22 mouse cellular contexts compared by ENCODE assay signal in the genomic region with DNA sequence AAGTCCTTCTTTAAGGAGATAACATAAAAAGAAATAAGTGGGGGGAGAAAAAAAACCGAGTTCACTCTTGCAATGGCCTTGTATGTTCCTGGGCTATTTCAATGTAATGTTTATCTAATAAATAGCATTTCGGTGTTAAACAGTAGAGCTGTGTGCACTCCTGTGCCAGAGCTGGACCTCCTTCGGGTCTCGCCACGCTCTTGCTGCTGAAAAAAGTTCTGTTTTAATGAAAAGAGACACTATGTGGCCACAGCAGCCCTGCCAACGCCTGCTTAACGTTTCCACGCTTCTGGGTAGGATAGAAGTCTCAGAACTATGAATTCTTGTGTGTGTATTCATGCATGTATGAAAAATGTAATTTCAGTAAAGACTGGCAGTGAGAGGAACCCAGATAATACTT. TPM values are rescaled to one million over a fixed set of nuclear protein-coding genes. Genes with fewer than 3 reads are reported as not detected.
DNase-seq lines count a peak whose midpoint lies in the region; ATAC-seq and TF ChIP-seq lines count a peak whose summit lies in the region.
"Had no signal": no experiment of that assay in that cellular context is flagged by ENCODE, and none has a peak within 500 bp of the region (broad histone marks: within the 10 kb centered on the region; RNA-seq: fewer than 3 reads in every experiment).

No protein-coding gene starts in this region.

- H3K4me1 ChIP-seq in embryonic facial prominence, embryonic 13.5 days = peaks cover 29% of the 10 kb centered on the region
- peaks cover 8% of the 10 kb centered on the region for H3K4me1 ChIP-seq in embryonic facial prominence, embryonic 10.5 days
- peaks cover 13% of the 10 kb centered on the region; the same call in 1 of the 2 replicates for H3K4me1 ChIP-seq in limb, embryonic 14.5 days (ENCODE audit: control insufficient read depth, insufficient read depth, low read length)
- H3K4me1 ChIP-seq: forebrain, embryonic 12.5 days had no signal

- DNase-seq in embryonic facial prominence, embryonic 10.5 days (ENCODE audit: low spot score) = no peak
- peak; percentile 34 for DNase-seq in testis, postnatal 10 days (ENCODE audit: low spot score)
- no peak for DNase-seq in testis, postnatal 14 days (ENCODE audit: low spot score)
- no peak for DNase-seq in limb, embryonic 14.5 days (ENCODE audit: low spot score)
- no peak for DNase-seq in frontal cortex, postnatal 14 days (ENCODE audit: low spot score in 2 of 2)
- DNase-seq in Muller cell, postnatal 12 days (ENCODE audit: inconsistent ontology term) = no peak
- DNase-seq: adrenal gland, postnatal 10 days; adrenal gland, postnatal 36 days; cerebellum, adult 2 months; cerebellum, adult 9-11 months; cerebellum, postnatal 25 days; gastrocnemius, postnatal 10 days; gastrocnemius, postnatal 36 days had no signal

- no peaks in the 10 kb centered on the region for H3K9me3 ChIP-seq in embryonic facial prominence, embryonic 13.5 days
- no peaks in the 10 kb centered on the region for H3K9me3 ChIP-seq in embryonic facial prominence, embryonic 10.5 days
- H3K9me3 ChIP-seq in limb, embryonic 14.5 days (ENCODE audit: control insufficient read depth, low read length) = no peaks in the 10 kb centered on the region
- H3K9me3 ChIP-seq: forebrain, embryonic 12.5 days; forebrain, embryonic 15.5 days; hindbrain, embryonic 10.5 days; hindbrain, embryonic 13.5 days had no signal

- no peak for ATAC-seq in embryonic facial prominence, embryonic 13.5 days (ENCODE audit: insufficient number of reproducible peaks, insufficient read depth, low FRiP score, low TSS enrichment, low read depth)
- peak; percentile 12; the same call in 1 of the 2 replicates for ATAC-seq in limb, embryonic 14.5 days (ENCODE audit: low FRiP score, low read depth)
- ATAC-seq: forebrain, embryonic 15.5 days; hindbrain, embryonic 16.5 days; Patski had no signal

- H3K9ac ChIP-seq in embryonic facial prominence, embryonic 13.5 days = no peak overlapping the region
- no peak overlapping the region for H3K9ac ChIP-seq in limb, embryonic 14.5 days (ENCODE audit: low read depth, low read length, severe bottlenecking)
- H3K9ac ChIP-seq: forebrain, embryonic 12.5 days; forebrain, embryonic 15.5 days; hindbrain, embryonic 13.5 days had no signal

- WGBS in embryonic facial prominence, embryonic 13.5 days = 65% methylated on average over 8 of the region's 8 CpGs
- 87% methylated on average over 8 of the region's 8 CpGs for WGBS in embryonic facial prominence, embryonic 10.5 days
- 65% methylated on average over 8 of the region's 8 CpGs for WGBS in limb, embryonic 14.5 days

- no peak overlapping the region for H3K4me2 ChIP-seq in embryonic facial prominence, embryonic 13.5 days
- no peak overlapping the region for H3K4me2 ChIP-seq in limb, embryonic 14.5 days (replicated peaks; ENCODE audit: low read depth, low read length, severe bottlenecking)
- H3K4me2 ChIP-seq: forebrain, embryonic 12.5 days; forebrain, embryonic 15.5 days; heart, embryonic 11.5 days; hindbrain, embryonic 13.5 days had no signal

- no peak for TF ChIP-seq POLR2A in limb, embryonic 14.5 days (IDR thresholded peaks at IDR 0.05; ENCODE audit: borderline replicate concordance, extremely low read depth, insufficient read depth, insufficient read length)

- H3K27me3 ChIP-seq in embryonic facial prominence, embryonic 13.5 days = no peaks in the 10 kb centered on the region
- H3K27me3 ChIP-seq in embryonic facial prominence, embryonic 10.5 days (replicated peaks; ENCODE audit: low read depth, poor library complexity, severe bottlenecking) = no peaks in the 10 kb centered on the region
- H3K27me3 ChIP-seq in limb, embryonic 14.5 days (ENCODE audit: control insufficient read depth, insufficient read depth, low read length) = no peaks in the 10 kb centered on the region
- H3K27me3 ChIP-seq: forebrain, embryonic 12.5 days; forebrain, embryonic 15.5 days; hindbrain, embryonic 13.5 days; Patski had no signal

- H3K36me3 ChIP-seq in embryonic facial prominence, embryonic 13.5 days = no peaks in the 10 kb centered on the region
- H3K36me3 ChIP-seq in embryonic facial prominence, embryonic 10.5 days (replicated peaks) = no peaks in the 10 kb centered on the region
- H3K36me3 ChIP-seq in limb, embryonic 14.5 days (ENCODE audit: control insufficient read depth, insufficient read depth, low read length) = no peaks in the 10 kb centered on the region
- H3K36me3 ChIP-seq: forebrain, embryonic 12.5 days; forebrain, embryonic 15.5 days; hindbrain, embryonic 10.5 days; hindbrain, embryonic 13.5 days had no signal

- peak overlapping the region; percentile 24 for H3K27ac ChIP-seq in embryonic facial prominence, embryonic 13.5 days
- H3K27ac ChIP-seq in embryonic facial prominence, embryonic 10.5 days (replicated peaks) = no peak overlapping the region
- peak overlapping the region; percentile 21; the same call in 1 of the 2 replicates for H3K27ac ChIP-seq in limb, embryonic 14.5 days (replicated peaks; ENCODE audit: low read depth, low read length)
- H3K27ac ChIP-seq: forebrain, embryonic 12.5 days; forebrain, embryonic 15.5 days; hindbrain, embryonic 10.5 days; hindbrain, embryonic 13.5 days had no signal

- no peak overlapping the region for H3K4me3 ChIP-seq in embryonic facial prominence, embryonic 13.5 days
- no peak overlapping the region for H3K4me3 ChIP-seq in embryonic facial prominence, embryonic 10.5 days
- H3K4me3 ChIP-seq in limb, embryonic 14.5 days (replicated peaks; ENCODE audit: low read length) = no peak overlapping the region
- H3K4me3 ChIP-seq: erythroblast, embryonic 14.5 days; forebrain, embryonic 12.5 days; forebrain, embryonic 15.5 days; hindbrain, embryonic 10.5 days; hindbrain, embryonic 13.5 days had no signal

RNA-seq across cellular contexts. Expression of gene Prickle1, which starts 50.3 kb away (rescaled TPM):
- polyA plus RNA-seq in embryonic facial prominence, embryonic 13.5 days (2015; fragmentation: Nextera tagmentation; extraction: Ambion mirVana) = 46.5 and 58.2 TPM in 2 replicates
- 17.2 and 20.4 TPM in 2 replicates for polyA plus RNA-seq in embryonic facial prominence, embryonic 10.5 days (2016; fragmentation: Nextera tagmentation; extraction: Ambion mirVana)
- polyA plus RNA-seq in limb, embryonic 14.5 days (2012; rRNA removed) = 31.4 and 36.6 TPM in 2 replicates
- polyA plus RNA-seq in limb, embryonic 14.5 days (2014; fragmentation: Nextera tagmentation; extraction: Ambion mirVana) = 54.0 and 64.2 TPM in 2 replicates
